Comparison of ENCODE assay signal across 33 mouse cellular contexts in the genomic region with DNA sequence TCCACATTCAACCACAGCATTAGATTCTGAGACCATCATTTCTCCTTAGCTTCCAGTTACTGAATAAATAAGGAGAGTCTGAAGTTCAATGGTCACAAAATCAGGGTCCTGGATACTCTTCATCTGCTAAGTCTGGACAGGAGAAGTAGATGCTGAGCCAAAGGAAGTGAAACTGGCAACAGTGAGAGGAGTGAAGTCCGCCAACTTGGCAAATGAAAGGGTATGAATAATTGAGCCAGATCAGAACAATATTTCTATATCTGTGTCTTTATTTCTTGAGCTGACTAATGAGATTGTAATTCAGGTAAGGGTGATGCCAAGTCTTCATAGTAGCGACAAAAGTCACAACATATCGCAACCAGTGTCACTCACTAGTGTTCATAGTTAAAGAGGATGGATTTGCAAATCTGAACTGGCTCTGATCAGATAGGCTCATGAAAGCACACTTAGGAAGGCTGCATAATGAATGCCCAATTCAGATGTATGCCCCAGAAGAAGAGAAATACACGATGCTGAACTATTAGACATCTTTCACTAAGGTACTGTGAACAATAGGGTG.
DNase-seq lines count a peak whose midpoint lies in the region; ATAC-seq and TF ChIP-seq lines count a peak whose summit lies in the region.
"Had no signal": no experiment of that assay in that cellular context is flagged by ENCODE, and none has a peak within 500 bp of the region (broad histone marks: within the 10 kb centered on the region; RNA-seq: fewer than 3 reads in every experiment).

No protein-coding gene starts in this region.

- no peak overlapping the region for H3K4me3 ChIP-seq in forebrain, embryonic 13.5 days
- no peak overlapping the region for H3K4me3 ChIP-seq in forebrain, embryonic 11.5 days (ENCODE audit: low read depth, low read length)
- no peak overlapping the region for H3K4me3 ChIP-seq in hindbrain, postnatal 0 days (ENCODE audit: low read length)
- H3K4me3 ChIP-seq in hindbrain, embryonic 16.5 days (ENCODE audit: low read length), result no peak overlapping the region
- H3K4me3 ChIP-seq: erythroblast, embryonic 14.5 days; heart, embryonic 10.5 days; heart, embryonic 15.5 days; hindbrain, embryonic 12.5 days; midbrain, embryonic 13.5 days; neural tube, embryonic 15.5 days had no signal

- 88% methylated on average over 4 of the region's 4 CpGs for WGBS in forebrain, embryonic 13.5 days
- WGBS in forebrain, embryonic 11.5 days, result 92% methylated on average over 4 of the region's 4 CpGs
- 69% methylated on average over 4 of the region's 4 CpGs for WGBS in hindbrain, postnatal 0 days
- WGBS in hindbrain, embryonic 16.5 days, result 84% methylated on average over 4 of the region's 4 CpGs

- no peaks in the 10 kb centered on the region for H3K27me3 ChIP-seq in forebrain, embryonic 13.5 days
- no peaks in the 10 kb centered on the region for H3K27me3 ChIP-seq in forebrain, embryonic 11.5 days (ENCODE audit: control insufficient read depth, insufficient read depth, low read length)
- no peaks in the 10 kb centered on the region for H3K27me3 ChIP-seq in hindbrain, postnatal 0 days (ENCODE audit: insufficient read depth, low read length)
- no peaks in the 10 kb centered on the region for H3K27me3 ChIP-seq in hindbrain, embryonic 16.5 days (replicated peaks; ENCODE audit: control insufficient read depth, insufficient read depth, low read length)
- H3K27me3 ChIP-seq: heart, embryonic 15.5 days; hindbrain, embryonic 12.5 days; midbrain, embryonic 13.5 days; neural tube, embryonic 15.5 days had no signal

- H3K9me3 ChIP-seq in forebrain, embryonic 13.5 days (replicated peaks), result no peaks in the 10 kb centered on the region
- H3K9me3 ChIP-seq in forebrain, embryonic 11.5 days (ENCODE audit: control insufficient read depth, low read length), result no peaks in the 10 kb centered on the region
- no peaks in the 10 kb centered on the region for H3K9me3 ChIP-seq in hindbrain, postnatal 0 days (ENCODE audit: low read length)
- H3K9me3 ChIP-seq in hindbrain, embryonic 16.5 days (ENCODE audit: control insufficient read depth, low read length), result no peaks in the 10 kb centered on the region
- H3K9me3 ChIP-seq: heart, embryonic 10.5 days; heart, embryonic 15.5 days; hindbrain, embryonic 12.5 days; midbrain, embryonic 13.5 days; neural tube, embryonic 15.5 days had no signal

- H3K4me2 ChIP-seq in forebrain, embryonic 13.5 days, result no peak overlapping the region
- H3K4me2 ChIP-seq in forebrain, embryonic 11.5 days (ENCODE audit: low read depth, low read length, severe bottlenecking), result no peak overlapping the region
- H3K4me2 ChIP-seq in hindbrain, postnatal 0 days (ENCODE audit: low read depth, low read length), result no peak overlapping the region
- H3K4me2 ChIP-seq in hindbrain, embryonic 16.5 days (ENCODE audit: low read length), result no peak overlapping the region
- H3K4me2 ChIP-seq: heart, embryonic 15.5 days; hindbrain, embryonic 12.5 days; midbrain, embryonic 13.5 days; neural tube, embryonic 15.5 days had no signal

- no peaks in the 10 kb centered on the region for H3K4me1 ChIP-seq in forebrain, embryonic 13.5 days
- no peaks in the 10 kb centered on the region for H3K4me1 ChIP-seq in forebrain, embryonic 11.5 days (replicated peaks; ENCODE audit: control insufficient read depth, insufficient read depth, low read length)
- no peaks in the 10 kb centered on the region for H3K4me1 ChIP-seq in hindbrain, postnatal 0 days (ENCODE audit: insufficient read depth, low read length)
- H3K4me1 ChIP-seq in hindbrain, embryonic 16.5 days (ENCODE audit: control insufficient read depth, insufficient read depth, low read depth, low read length), result no peaks in the 10 kb centered on the region
- H3K4me1 ChIP-seq: heart, embryonic 10.5 days; heart, embryonic 15.5 days; midbrain, embryonic 13.5 days; neural tube, embryonic 15.5 days had no signal

- no peak overlapping the region for H3K27ac ChIP-seq in forebrain, embryonic 13.5 days
- no peak overlapping the region for H3K27ac ChIP-seq in forebrain, embryonic 11.5 days (ENCODE audit: low read depth, low read length)
- no peak overlapping the region for H3K27ac ChIP-seq in hindbrain, postnatal 0 days
- H3K27ac ChIP-seq in hindbrain, embryonic 16.5 days (ENCODE audit: low read depth, low read length), result no peak overlapping the region
- H3K27ac ChIP-seq: heart, embryonic 10.5 days; heart, embryonic 15.5 days; hindbrain, embryonic 12.5 days; kidney, postnatal 0 days; liver, embryonic 14.5 days; macrophage; midbrain, embryonic 13.5 days; neural tube, embryonic 15.5 days; stomach, postnatal 0 days had no signal

- H3K36me3 ChIP-seq in forebrain, embryonic 13.5 days (ENCODE audit: poor library complexity, severe bottlenecking), result no peaks in the 10 kb centered on the region
- H3K36me3 ChIP-seq in forebrain, embryonic 11.5 days (ENCODE audit: control insufficient read depth, insufficient read depth, low read length), result no peaks in the 10 kb centered on the region
- H3K36me3 ChIP-seq in hindbrain, postnatal 0 days (ENCODE audit: insufficient read depth, low read length), result no peaks in the 10 kb centered on the region
- no peaks in the 10 kb centered on the region for H3K36me3 ChIP-seq in hindbrain, embryonic 16.5 days (ENCODE audit: control insufficient read depth, insufficient read depth, low read length)
- H3K36me3 ChIP-seq: heart, embryonic 10.5 days; heart, embryonic 15.5 days; hindbrain, embryonic 12.5 days; midbrain, embryonic 13.5 days; neural tube, embryonic 15.5 days had no signal

- no peak for DNase-seq in forebrain, embryonic 11.5 days (ENCODE audit: low spot score)
- DNase-seq in hindbrain, postnatal 0 days (ENCODE audit: low spot score), result peak; percentile 28
- DNase-seq in 3T3-L1 (ENCODE audit: low read depth, low spot score) (peak; percentile 14), adipocyte (ENCODE audit: low spot score) (peak; percentile 22)
- no peak for DNase-seq in thymus, postnatal 10 days (ENCODE audit: low spot score in 2 of 2)
- DNase-seq: adrenal gland, adult 8-10 months; B cell, adult 2 months; cerebellum, adult 9-10 months; gastrocnemius, postnatal 14 days; heart, postnatal 36 days; kidney, postnatal 4 days; layer of hippocampus, postnatal 36 days; liver; lung, adult 2 months; lung, postnatal 10 days; right cerebral cortex, adult 18-20 months; right cerebral cortex, postnatal 4 days; thymus, adult 18-20 months; thymus, postnatal 36 days had no signal

- peak; percentile 46; the same call in 1 of the 2 replicates for ATAC-seq in forebrain, embryonic 13.5 days
- ATAC-seq in forebrain, embryonic 11.5 days (replicated peaks; ENCODE audit: low FRiP score), result no peak
- ATAC-seq in hindbrain, postnatal 0 days, result no peak
- no peak for ATAC-seq in hindbrain, embryonic 16.5 days
- ATAC-seq: activated CD4-positive, CD25-positive, alpha-beta regulatory T cell, adult 4 months; intestine, postnatal 0 days; midbrain, embryonic 13.5 days had no signal

- no peak overlapping the region for H3K9ac ChIP-seq in forebrain, embryonic 13.5 days
- H3K9ac ChIP-seq in forebrain, embryonic 11.5 days (ENCODE audit: low read length), result no peak overlapping the region
- H3K9ac ChIP-seq in hindbrain, postnatal 0 days (replicated peaks; ENCODE audit: low read length), result no peak overlapping the region
- H3K9ac ChIP-seq in hindbrain, embryonic 16.5 days (ENCODE audit: low read depth, low read length), result no peak overlapping the region
- H3K9ac ChIP-seq: heart, embryonic 15.5 days; hindbrain, embryonic 12.5 days; liver, embryonic 14.5 days; midbrain, embryonic 13.5 days; neural tube, embryonic 15.5 days had no signal

- no peak for TF ChIP-seq CTCF in hindbrain, postnatal 0 days (IDR thresholded peaks at IDR 0.05; ENCODE audit: low read depth)

Comparison
In these comparisons a context has a peak if more than half of its experiments do, and no peak if none do; other contexts are left out.
1. DNase-seq: peak in hindbrain, postnatal 0 days (single experiment), 3T3-L1 (single experiment) and adipocyte (single experiment); none in forebrain, embryonic 11.5 days (single experiment) and thymus, postnatal 10 days (0 of 2).